Mouse (Mus musculus) kidney, embryonic 15.5 days (tissue): ENCODE data around the gene Ssh3. TPM values are rescaled to one million over a fixed set of nuclear protein-coding genes. Genes with fewer than 3 reads are reported as not detected.

ENCODE experiments used
- ATAC-seq: fragments of 200-750 bp; cut with Nextera tagmentation; replicated peaks from 2 replicates; pipeline ENCODE4 v1.8.0; 2017; ENCODE audit warnings: moderate TSS enrichment; ENCODE audit not compliant: low FRiP score
- H3K27ac ChIP-seq: fragments of 300-500 bp; sonication (generic); 2 replicates; pipeline ENCODE4 v1.5.1; 2015; ENCODE audit warnings: mild to moderate bottlenecking, inconsistent platforms
- H3K27me3 ChIP-seq: fragments of 300-500 bp; sonication (generic); 2 replicates; pipeline ENCODE4 v1.6.1; 2015; ENCODE audit warnings: inconsistent platforms
- H3K36me3 ChIP-seq: fragments of 300-500 bp; sonication (generic); 2 replicates; pipeline ENCODE4 v1.6.1; 2015; ENCODE audit warnings: inconsistent platforms
- H3K4me1 ChIP-seq: fragments of 300-500 bp; sonication (generic); 2 replicates; pipeline ENCODE4 v1.6.1; 2015; ENCODE audit warnings: inconsistent platforms
- H3K4me2 ChIP-seq: fragments of 300-500 bp; sonication (generic); 2 replicates; pipeline ENCODE4 v1.6.1; 2015; ENCODE audit warnings: moderate library complexity, mild to moderate bottlenecking, inconsistent platforms
- H3K4me3 ChIP-seq: fragments of 300-500 bp; sonication (generic); replicated peaks from 2 replicates; pipeline ENCODE4 v1.5.1; 2015; ENCODE audit warnings: mild to moderate bottlenecking, inconsistent platforms
- H3K9ac ChIP-seq: fragments of 300-500 bp; sonication (generic); 2 replicates; pipeline ENCODE4 v1.6.1; 2015; ENCODE audit warnings: mild to moderate bottlenecking, inconsistent platforms
- H3K9me3 ChIP-seq: fragments of 300-500 bp; sonication (generic); replicated peaks from 2 replicates; pipeline ENCODE4 v1.6.1; 2016; ENCODE audit warnings: inconsistent platforms
- WGBS: fragments of 180-500 bp; shearing (Covaris S2); methylation state at CpG from one replicate; pipeline ENCODE4 v1.1.7; 2015; ENCODE audit warnings: mixed read lengths; 5-methylcytosine and 5-hydroxymethylcytosine counted together
- polyA plus RNA-seq: library from polyadenylated mRNA; unstranded; fragments of >200 nt; fragmentation: Nextera tagmentation; extraction: Ambion mirVana; gene quantifications from 2 replicates; pipeline ENCODE4 v1.2.1, GENCODE M21; 2015

The Ssh3 gene
- polyA plus RNA-seq, 1 experiment from 2014 or later = 15.9 TPM

DNA sequence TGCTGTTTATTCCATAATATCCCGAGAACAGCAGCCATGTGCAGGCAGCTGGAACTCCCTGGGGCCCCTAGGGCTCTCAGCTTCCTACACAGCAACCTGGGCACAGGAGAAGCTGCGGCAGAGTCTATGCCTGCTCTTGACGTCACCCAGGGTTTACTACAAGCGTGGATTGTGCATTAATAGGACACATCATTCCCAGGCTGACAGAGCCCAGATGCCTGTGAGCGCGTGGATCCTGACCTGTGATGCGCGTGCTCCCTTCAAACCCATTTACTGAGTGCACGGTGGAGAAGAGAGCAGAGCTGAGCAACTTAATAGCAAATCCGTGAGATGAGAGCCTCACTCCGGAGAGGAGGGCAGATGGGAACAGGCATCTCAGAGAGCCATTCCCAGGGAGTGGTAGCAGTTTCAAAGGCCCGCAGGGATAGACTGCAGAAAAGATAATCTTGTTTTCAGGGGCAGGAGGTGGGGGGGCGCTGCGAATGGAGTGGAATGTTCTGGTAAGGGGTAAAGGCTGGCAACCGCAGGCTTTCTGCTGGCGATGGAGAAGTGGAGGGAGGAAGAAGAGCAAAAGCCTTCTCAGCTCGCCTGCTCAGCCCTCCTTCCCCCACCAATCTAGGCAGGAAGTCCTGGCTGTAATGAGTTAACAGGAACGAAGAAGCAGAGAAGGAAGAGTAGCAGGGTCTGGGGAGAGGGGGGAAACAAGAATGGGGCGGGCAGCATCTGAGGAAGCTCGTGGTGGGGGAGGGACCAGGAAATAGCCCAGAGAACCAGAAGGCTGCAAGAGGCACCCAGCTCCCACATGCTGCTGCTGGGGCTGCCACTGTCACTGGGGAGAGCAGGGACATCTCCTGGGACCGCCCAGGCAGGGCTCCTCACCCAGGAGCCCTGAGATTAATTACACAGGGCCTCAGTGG is 33.0 kb upstream of the Ssh3 start:
- Histone ChIP-seq H3K27me3 (no peaks in the 10 kb centered on the region), H3K9ac (peak overlapping the region; percentile 26), H3K4me2 (peak overlapping the region; percentile 81), H3K36me3 (no peaks in the 10 kb centered on the region), H3K27ac (peak overlapping the region; percentile 90), H3K4me1 (peaks cover 75% of the 10 kb centered on the region), H3K9me3 (no peaks in the 10 kb centered on the region), H3K4me3 (peak overlapping the region; percentile 23)
- 18% methylated on average over 21 of the region's 21 CpGs for WGBS
- no peak for ATAC-seq

DNA sequence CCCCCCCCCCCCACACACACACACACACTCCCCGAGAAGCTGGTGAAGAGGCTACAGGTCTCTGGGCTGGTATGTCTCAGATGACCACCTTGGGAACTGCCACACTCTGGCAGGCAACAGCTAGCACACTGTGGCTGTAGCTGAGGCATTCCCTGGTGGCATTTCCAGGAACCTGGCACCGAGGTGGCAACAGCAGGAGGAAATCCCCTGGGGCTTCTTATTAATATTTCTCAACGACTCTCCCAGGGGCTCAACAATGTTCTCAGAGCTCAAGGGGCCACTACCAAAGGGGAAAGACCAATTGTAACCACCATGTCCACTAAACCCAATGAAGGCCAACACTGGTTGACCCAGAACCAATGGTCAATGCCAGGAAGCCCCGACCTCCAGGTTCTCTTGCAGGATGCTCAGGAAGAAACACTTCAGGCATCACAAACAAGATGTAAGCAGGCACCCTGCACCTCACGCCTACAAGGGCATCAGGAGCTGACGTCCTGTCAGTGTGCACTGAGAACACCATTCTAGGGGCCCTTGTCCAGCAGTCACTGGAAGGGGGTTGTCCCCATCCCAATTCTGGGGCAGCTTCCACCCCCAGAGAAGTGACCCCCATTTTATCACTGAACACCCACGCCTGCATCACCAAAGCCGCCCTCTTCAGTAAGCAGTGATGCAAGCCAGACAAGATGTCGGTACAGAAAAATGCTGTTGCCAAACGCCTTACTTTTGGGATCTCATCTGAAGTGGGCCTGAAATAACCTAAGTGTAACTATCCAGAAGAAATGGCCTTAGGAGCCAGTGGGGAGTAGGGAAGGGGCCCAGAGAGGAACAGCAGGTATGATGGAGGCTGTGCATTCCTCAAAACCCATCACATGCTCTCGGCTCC is 32.1 kb upstream of the Ssh3 start:
- Histone ChIP-seq H3K4me2 (peak overlapping the region; percentile 81), H3K27ac (peak overlapping the region; percentile 90), H3K4me1 (peaks cover 68% of the 10 kb centered on the region), H3K36me3 (no peaks in the 10 kb centered on the region), H3K9ac (peak overlapping the region; percentile 26; the same call in 1 of the 2 replicates), H3K9me3 (no peaks in the 10 kb centered on the region), H3K4me3 (0 out of 2 replicates have a peak overlapping the region, but pooled peaks have one; percentile 23), H3K27me3 (no peaks in the 10 kb centered on the region)
- no peak for ATAC-seq
- WGBS = 68% methylated on average over 11 of the region's 11 CpGs

- H3K4me1 ChIP-seq = peaks cover 66% of the 10 kb centered on the region
- no peaks in the 10 kb centered on the region for H3K9me3 ChIP-seq
- no peak overlapping the region for H3K4me3 ChIP-seq
- no peak overlapping the region for H3K9ac ChIP-seq
- peak overlapping the region; percentile 90 for H3K27ac ChIP-seq
- 42% methylated on average over 7 of the region's 7 CpGs for WGBS
- H3K27me3 ChIP-seq = no peaks in the 10 kb centered on the region
- H3K36me3 ChIP-seq = peaks cover 2% of the 10 kb centered on the region
- H3K4me2 ChIP-seq = 0 out of 2 replicates have a peak overlapping the region, but pooled peaks have one; percentile 3
- ATAC-seq = no peak
Measured at GRCm38 (mm10) chr19:4300271-4300704, 31.3 kb upstream of the Ssh3 start.

GRCm38 (mm10) chr19:4299574-4300270 is 30.7 kb upstream of the Ssh3 start:
- Histone ChIP-seq H3K9me3 (no peaks in the 10 kb centered on the region), H3K27me3 (no peaks in the 10 kb centered on the region), H3K4me2 (no peak overlapping the region), H3K4me3 (no peak overlapping the region), H3K4me1 (peaks cover 65% of the 10 kb centered on the region), H3K27ac (peak overlapping the region; percentile 20), H3K9ac (no peak overlapping the region), H3K36me3 (peaks cover 5% of the 10 kb centered on the region)
- WGBS = 80% methylated on average over 6 of the region's 6 CpGs
- no peak for ATAC-seq

GRCm38 (mm10) chr19:4299126-4299525 is 30.1 kb upstream of the Ssh3 start:
- H3K27ac ChIP-seq = peak overlapping the region; percentile 20; the same call in 1 of the 2 replicates
- peaks cover 65% of the 10 kb centered on the region for H3K4me1 ChIP-seq
- H3K4me2 ChIP-seq = no peak overlapping the region
- no peaks in the 10 kb centered on the region for H3K27me3 ChIP-seq
- peaks cover 5% of the 10 kb centered on the region for H3K36me3 ChIP-seq
- WGBS = 87% methylated on average over 7 of the region's 7 CpGs
- no peaks in the 10 kb centered on the region for H3K9me3 ChIP-seq
- ATAC-seq = no peak
- no peak overlapping the region for H3K4me3 ChIP-seq
- no peak overlapping the region for H3K9ac ChIP-seq

- H3K4me2 ChIP-seq = no peak overlapping the region
- peaks cover 61% of the 10 kb centered on the region for H3K4me1 ChIP-seq
- H3K27me3 ChIP-seq = no peaks in the 10 kb centered on the region
- H3K9ac ChIP-seq = no peak overlapping the region
- no peak overlapping the region for H3K4me3 ChIP-seq
- peaks cover 9% of the 10 kb centered on the region for H3K36me3 ChIP-seq
- ATAC-seq = no peak
- 87% methylated on average over 17 of the region's 17 CpGs for WGBS
- H3K9me3 ChIP-seq = no peaks in the 10 kb centered on the region
- H3K27ac ChIP-seq = no peak overlapping the region
Measured at GRCm38 (mm10) chr19:4298322-4299121, 29.5 kb upstream of the Ssh3 start.

DNA sequence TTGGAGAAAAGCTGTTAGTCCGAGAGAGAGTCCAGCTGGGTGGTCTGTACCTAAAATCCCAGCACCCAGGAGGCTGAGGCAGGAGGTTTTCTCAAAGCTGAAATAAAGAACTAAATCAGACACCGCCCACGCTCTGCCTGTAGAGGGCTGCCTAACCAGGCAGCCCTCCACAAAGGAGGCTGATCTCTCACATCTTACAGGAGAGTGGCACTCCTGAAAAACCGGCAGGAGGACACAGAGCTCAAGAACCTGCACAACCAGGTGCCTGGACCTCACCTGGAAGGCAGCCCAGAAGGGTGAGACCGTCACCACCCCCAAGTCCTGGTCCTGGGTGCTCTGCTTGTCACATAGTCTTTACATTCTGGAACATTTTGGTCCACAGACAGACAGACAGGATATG is 28.9 kb upstream of the Ssh3 start:
- no peak overlapping the region for H3K27ac ChIP-seq
- no peak overlapping the region for H3K4me2 ChIP-seq
- H3K36me3 ChIP-seq = peaks cover 16% of the 10 kb centered on the region
- 86% methylated on average over 5 of the region's 5 CpGs for WGBS
- H3K9ac ChIP-seq = no peak overlapping the region
- no peaks in the 10 kb centered on the region for H3K27me3 ChIP-seq
- H3K4me3 ChIP-seq = no peak overlapping the region
- peaks cover 54% of the 10 kb centered on the region for H3K4me1 ChIP-seq
- no peaks in the 10 kb centered on the region for H3K9me3 ChIP-seq
- ATAC-seq = no peak

- no peak overlapping the region for H3K9ac ChIP-seq
Measured at GRCm38 (mm10) chr19:4296611-4297010, 27.6 kb upstream of the Ssh3 start.

GRCm38 (mm10) chr19:4295391-4295790 is 26.4 kb upstream of the Ssh3 start:
- 87% methylated on average over 4 of the region's 4 CpGs for WGBS
- H3K9ac ChIP-seq = no peak overlapping the region
- H3K27me3 ChIP-seq = no peaks in the 10 kb centered on the region
- no peak for ATAC-seq
- H3K4me2 ChIP-seq = no peak overlapping the region
- H3K27ac ChIP-seq = no peak overlapping the region
- peaks cover 40% of the 10 kb centered on the region for H3K36me3 ChIP-seq
- H3K4me3 ChIP-seq = no peak overlapping the region
- H3K9me3 ChIP-seq = no peaks in the 10 kb centered on the region
- H3K4me1 ChIP-seq = peaks cover 30% of the 10 kb centered on the region

More at GRCm38 (mm10) chr19:4296611-4297010, 27.6 kb upstream of the Ssh3 start:
- H3K27ac ChIP-seq = no peak overlapping the region
- peaks cover 42% of the 10 kb centered on the region for H3K4me1 ChIP-seq
- no peak overlapping the region for H3K4me3 ChIP-seq
- 87% methylated on average over 2 of the region's 2 CpGs for WGBS
- no peaks in the 10 kb centered on the region for H3K9me3 ChIP-seq
- H3K4me2 ChIP-seq = no peak overlapping the region
- peaks cover 28% of the 10 kb centered on the region for H3K36me3 ChIP-seq
- no peak for ATAC-seq
- no peaks in the 10 kb centered on the region for H3K27me3 ChIP-seq

- Histone ChIP-seq H3K36me3 (peaks cover 49% of the 10 kb centered on the region), H3K9me3 (no peaks in the 10 kb centered on the region), H3K9ac (no peak overlapping the region), H3K27ac (peak overlapping the region; percentile 56; the same call in 1 of the 2 replicates), H3K27me3 (no peaks in the 10 kb centered on the region), H3K4me1 (peaks cover 21% of the 10 kb centered on the region), H3K4me2 (no peak overlapping the region; the same call in 1 of the 2 replicates), H3K4me3 (no peak overlapping the region)
- 61% methylated on average over 14 of the region's 14 CpGs for WGBS
- ATAC-seq = peak; percentile 33
Measured at GRCm38 (mm10) chr19:4294381-4295097, 25.6 kb upstream of the Ssh3 start.
